Mouse (Mus musculus): Measurements from ENCODE around the gene Rpl26. TPM values are rescaled to one million over a fixed set of nuclear protein-coding genes. Genes with fewer than 3 reads are reported as not detected.

Gene Rpl26
- polyA plus RNA-seq, 3 experiments from 2014 or later = 1,371 to 2,270 (median 2,196) TPM

GRCm38 (mm10) chr11:68890625-68891024 lies 10.8 kb upstream of the Rpl26 start:
- ATAC-seq = no peak

GRCm38 (mm10) chr11:68891823-68892222 lies 9.6 kb upstream of the Rpl26 start:
- no peak for ATAC-seq

- no peak for ATAC-seq
These were observed 9.1 kb upstream of the Rpl26 start for GRCm38 (mm10) chr11:68892233-68892832.

GRCm38 (mm10) chr11:68893911-68894464 lies 7.4 kb upstream of the Rpl26 start:
- ATAC-seq = no peak

DNA sequence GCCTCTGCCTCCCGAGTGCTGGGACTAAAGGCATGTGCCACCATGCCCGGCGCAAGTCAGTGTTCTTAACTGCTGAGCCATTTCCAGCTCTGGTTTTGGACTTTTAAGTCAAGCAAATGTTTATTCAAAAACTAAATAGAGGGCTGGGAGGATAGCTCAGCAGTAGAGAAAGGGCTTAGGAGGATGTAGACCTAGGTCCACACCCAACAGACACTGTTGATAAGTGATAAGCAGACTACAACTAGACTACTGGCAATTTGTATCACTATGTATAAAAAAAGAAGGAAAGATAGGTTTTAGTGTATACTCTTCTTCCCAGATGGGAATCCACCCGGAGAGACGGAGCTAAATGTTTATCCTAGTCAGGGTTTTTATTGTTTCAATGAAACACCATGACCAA lies 5.1 kb upstream of the Rpl26 start:
- no peak for ATAC-seq

- peak; percentile 49 for ATAC-seq
These were observed 4.3 kb upstream of the Rpl26 start for GRCm38 (mm10) chr11:68897120-68897519.

DNA sequence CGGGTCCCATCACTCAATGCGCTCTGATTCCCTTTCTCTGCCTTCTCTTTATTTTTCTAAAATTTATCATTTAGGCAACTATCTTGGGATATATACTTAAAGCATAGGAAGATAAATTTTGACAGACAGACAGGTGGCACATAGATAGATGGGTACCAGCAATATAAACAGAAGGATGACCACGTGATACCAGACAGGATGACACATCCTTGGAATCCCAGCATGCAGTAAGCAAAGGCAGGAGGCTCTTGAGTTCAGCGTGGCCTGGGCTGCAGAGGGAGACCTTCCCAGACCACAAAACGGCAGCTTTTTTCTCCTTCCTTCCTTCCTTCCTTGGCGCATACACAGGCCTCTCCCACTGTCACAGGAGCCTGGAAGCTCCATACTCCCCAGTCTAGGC lies 3.5 kb upstream of the Rpl26 start:
- no peak for ATAC-seq

- no peak for ATAC-seq
These were observed 2.6 kb upstream of the Rpl26 start for GRCm38 (mm10) chr11:68898790-68899189.

GRCm38 (mm10) chr11:68899815-68900214 lies 1.6 kb upstream of the Rpl26 start:
- ATAC-seq = no peak

DNA sequence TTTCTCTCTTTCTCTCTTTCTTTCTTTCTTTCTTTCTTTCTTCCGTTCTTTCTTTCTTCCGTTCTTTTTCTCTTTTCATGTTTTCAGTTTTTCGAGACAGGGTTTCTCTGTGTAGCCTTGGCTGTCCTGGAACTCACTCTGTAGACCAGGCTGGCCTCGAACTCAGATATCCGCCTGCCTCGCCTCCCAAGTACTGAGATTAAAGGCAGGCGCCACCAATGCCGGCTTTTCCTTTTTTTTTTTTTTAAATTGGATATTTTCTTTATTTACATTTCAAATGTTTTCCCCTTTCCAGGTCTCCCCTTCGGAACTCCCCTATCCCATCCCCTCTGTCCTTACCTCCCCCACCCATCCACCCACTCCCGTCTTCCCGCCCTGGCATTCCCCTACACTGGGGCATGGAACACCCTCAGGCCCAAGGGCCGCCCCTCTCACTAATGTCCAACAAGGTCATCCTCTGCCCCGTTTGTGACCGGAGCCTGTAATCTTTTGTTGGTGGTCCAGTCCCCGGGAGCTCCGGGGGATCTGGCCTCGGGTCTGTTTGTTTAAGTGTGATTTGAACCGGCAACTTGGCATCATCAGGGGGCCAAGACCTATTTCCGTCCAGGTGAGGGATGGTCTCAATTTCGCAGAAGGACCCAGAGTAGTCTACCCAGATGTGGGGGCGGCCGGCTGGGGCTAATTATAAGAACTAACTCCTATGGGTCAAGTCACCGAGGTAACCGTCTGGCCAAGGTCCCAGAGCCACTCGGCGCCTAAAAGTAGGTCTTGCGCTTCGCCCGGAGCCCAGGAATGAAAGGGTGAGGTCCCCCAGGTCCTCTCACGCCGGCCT lies 648 bp upstream of the Rpl26 start:
- ATAC-seq = no peak

- no peak for ATAC-seq
These were observed 623 bp downstream of the Rpl26 start for GRCm38 (mm10) chr11:68902047-68902364.

GRCm38 (mm10) chr11:68902367-68902766 lies 984 bp downstream of the Rpl26 start:
- no peak for ATAC-seq

DNA sequence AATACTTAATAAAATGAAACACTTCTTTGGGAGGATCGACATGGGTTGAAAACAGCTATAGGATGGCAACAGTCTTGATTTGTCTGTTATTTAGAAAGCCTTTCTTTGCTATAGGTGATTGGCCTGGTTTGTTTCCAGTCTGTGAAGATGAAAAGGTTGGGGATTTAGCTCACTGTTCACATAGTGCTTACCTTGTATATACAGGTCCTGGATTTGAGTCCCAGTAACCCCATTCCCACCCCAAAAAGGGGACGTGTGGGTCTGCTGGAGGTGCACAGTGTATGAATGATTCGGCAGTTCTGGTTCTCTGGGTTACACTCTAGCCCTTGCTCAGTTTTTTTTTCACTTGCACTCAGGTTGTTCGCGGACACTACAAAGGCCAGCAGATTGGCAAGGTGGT lies 1.4 kb downstream of the Rpl26 start:
- no peak for ATAC-seq

GRCm38 (mm10) chr11:68903775-68904174 lies 2.4 kb downstream of the Rpl26 start:
- ATAC-seq = no peak

- no peak for ATAC-seq
These were observed 3.2 kb downstream of the Rpl26 start for GRCm38 (mm10) chr11:68904375-68905137.

GRCm38 (mm10) chr11:68905138-68905531 lies 3.8 kb downstream of the Rpl26 start:
- ATAC-seq = no peak

- ATAC-seq = no peak
These were observed 4.5 kb downstream of the Rpl26 start for GRCm38 (mm10) chr11:68905665-68906460.

GRCm38 (mm10) chr11:68906461-68906790 lies 5.0 kb downstream of the Rpl26 start:
- no peak for ATAC-seq

GRCm38 (mm10) chr11:68907251-68907650 lies 5.9 kb downstream of the Rpl26 start:
- no peak for ATAC-seq

GRCm38 (mm10) chr11:68908846-68909503 lies 7.6 kb downstream of the Rpl26 start:
- no peak for ATAC-seq

DNA sequence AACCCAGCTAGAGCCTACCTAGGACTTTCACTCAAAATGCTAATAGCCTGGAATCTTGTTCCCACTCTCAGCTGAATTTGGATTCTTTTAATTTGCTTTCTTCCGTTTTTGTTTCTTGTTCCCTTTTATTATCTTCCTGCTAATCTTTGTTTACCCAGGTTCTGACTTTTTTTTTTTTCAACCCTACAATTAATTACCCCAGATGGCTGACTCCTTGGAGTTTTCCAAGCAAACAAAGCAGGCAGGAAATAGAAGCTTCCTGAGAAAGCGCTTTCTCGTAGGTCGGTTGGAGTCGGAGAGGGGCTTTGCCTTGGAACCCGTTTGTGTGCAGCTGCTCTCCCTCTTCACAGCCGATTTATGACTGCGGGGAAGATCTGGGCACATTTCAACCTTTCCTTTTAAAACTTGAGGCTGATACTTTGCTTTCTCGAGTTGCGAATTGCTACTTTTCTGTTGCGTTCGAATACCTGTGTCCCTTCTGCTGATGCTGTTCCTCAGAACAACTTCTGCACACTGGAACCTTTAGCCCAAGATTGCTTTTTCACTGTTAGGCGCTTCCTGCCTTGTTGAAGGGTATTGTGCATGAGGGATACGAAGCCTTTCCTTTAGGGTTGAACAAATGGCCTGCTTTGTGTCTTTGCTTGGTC lies 10.3 kb downstream of the Rpl26 start:
- ATAC-seq = no peak

- no peak for ATAC-seq
These were observed 13.2 kb downstream of the Rpl26 start for GRCm38 (mm10) chr11:68914566-68914965.
